Mouse (Mus musculus): ENCODE measurements around the gene Loxl3. TPM values are rescaled to one million over a fixed set of nuclear protein-coding genes. Genes with fewer than 3 reads are reported as not detected.

Loxl3 gene
- not detected for polyA plus RNA-seq (2017; shearing (Covaris generic))

DNA sequence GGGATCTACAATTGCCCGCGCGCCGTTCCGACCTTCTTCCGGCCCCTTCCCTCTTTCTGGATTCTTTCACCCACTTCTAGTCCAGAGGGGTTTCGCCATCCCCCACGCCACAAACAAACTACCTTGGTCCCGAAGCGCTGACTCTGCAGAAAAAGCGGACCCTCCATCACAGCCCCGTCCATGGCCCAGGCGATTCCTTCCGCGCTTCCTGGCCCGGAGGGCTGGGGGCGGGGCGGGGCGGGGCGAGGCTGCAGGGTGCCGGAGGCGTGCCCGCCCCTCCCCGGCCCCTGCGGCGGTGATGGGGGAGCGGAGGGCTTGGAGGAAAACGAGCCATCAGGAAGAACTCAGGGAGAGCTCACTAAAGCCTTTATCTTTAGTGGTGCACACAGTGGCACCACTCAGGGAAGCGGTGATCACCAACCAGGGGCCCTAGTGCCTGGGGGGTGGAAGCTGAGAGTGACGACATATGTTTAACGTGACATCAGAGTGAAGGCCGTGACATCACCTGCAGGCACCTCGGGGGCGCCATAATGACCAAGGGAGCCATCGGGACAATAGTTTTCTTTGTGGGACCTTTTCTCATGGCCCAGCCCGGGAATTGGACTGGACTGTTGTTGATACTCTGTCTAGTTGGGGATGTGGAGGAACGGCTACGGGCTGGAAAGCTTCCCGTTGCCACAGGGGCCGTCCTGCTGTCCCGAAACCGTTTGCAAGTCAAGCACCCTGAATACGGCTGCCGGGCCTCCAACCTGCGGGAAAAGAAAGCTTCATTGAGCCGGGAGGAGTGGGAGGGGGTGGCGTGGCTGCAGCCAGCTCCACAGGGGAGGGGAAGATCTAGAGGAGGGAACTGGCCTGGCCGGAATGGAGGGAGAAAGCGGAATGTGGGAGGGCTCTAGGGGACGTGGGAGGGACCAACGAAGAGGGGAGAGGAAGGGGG lies at the start of gene Loxl3, which contains the start of gene Dok1:
Gene Loxl3 (plus strand): TSS at position 925 of the 937 bp plus-strand sequence.
Gene Dok1 (minus strand): TSS at position 223 of the 937 bp plus-strand sequence.

DNA sequence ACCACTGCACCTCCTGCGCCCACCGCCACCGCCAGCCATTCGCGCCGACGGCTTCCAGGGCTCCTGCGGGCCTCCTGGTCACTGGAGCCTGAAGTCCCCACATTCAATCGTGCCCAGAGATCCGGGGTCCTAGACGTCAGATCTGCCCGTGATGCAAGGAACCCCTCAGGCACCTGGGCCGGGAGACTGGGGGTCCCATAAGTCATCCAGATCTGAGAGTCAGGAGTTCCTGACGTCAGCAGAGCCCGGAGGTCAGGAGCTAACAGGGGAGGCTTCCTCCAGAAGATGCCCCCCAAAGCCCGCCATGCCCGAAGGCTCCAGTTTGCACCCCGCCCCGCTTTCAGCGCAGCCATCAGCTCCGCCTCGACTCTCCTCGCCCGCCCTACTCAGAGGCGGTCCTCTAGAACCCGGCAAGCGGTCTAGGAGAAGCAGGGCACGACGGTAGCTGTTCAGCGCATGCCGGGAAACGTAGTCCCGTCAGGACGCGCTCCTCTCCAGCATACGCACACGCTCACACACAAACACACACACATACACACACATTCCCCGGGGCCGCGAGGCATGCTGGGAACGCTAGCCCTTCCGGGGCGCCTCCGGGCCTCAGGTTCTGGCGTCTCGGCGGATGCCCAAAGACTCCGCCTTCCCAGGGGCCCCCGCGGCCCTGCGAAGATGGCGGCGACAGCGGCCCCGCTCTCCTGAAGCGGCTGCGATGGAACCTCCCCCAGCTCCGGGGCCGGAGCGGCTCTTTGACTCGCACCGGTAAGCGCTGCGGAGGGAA lies 20.3 kb downstream of the Loxl3 start, which contains the start of gene Aup1:
Gene Aup1 (plus strand): TSS at position 448 of the 778 bp plus-strand sequence.

GRCm38 (mm10) chr6:83054871-83055431 lies 21.0 kb downstream of the Loxl3 start, which contains the start of gene Htra2:
Gene Htra2, minus strand, starts transcription at chr6:83055273.

DNA sequence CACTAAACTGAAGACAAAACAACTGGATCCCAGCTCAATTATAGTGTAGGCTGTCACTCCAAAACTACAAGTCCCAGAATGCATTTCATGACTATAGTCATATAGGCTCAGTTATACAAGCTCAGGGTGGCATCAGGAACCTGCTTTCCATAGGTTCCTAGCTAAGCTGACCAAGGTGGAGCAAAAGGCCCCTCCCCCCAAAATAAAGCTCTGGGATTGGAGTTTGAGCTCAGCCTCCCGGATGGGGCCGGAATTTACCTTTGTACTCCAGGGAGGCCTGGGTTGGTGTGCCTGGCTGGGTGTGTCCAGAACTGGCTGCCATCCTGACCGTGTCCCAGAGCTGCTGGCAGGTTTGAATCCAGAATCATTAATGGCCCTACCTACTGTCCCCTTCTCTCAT lies 23.8 kb downstream of the Loxl3 start, which contains the start of gene Dqx1:
Gene Dqx1 (plus strand): TSS at position 55 of the 400 bp plus-strand sequence.

DNA sequence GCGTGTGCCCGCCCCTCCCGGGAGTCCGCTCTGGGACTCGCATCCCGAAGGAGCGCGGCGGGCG lies 36.1 kb downstream of the Loxl3 start, which contains the start of gene Tlx2:
Gene Tlx2 (minus strand): TSS at position 47 of the 64 bp plus-strand sequence.

DNA sequence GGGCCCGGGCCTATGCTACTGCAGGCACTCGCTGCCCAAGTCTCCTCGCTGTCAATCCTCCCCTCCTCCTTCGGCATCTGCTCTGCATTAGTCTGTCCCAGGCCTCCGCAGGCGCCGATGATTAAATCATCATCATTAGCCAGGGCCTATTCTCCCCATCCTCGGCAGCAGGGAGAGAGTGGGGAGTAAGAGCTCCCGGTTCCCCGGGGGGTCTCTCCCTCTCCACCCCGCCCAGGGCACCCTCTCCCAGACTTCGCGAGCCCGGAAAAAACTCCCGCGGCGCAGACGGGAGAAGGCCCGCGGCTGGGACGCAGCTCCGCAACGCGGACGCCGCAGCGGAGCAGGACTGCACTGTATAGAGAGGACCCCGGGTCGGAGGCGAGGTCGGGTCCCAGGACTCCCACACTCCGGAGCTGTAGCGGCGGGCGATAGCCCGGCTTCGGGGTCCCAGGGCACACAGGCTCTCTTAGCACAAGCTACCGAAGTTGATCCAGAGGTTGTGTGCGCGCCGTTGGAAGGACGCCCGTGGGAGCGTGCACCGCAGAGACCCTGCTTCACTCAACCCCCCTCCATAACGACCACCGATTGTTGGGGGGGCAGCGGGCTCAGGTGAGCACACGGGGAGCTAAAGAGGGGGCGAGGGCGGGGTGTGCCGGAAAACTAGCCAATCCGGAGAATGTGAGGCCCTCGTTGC lies 43.8 kb downstream of the Loxl3 start, which contains the start of gene Pcgf1:
Gene Pcgf1 (plus strand): TSS at position 240 of the 694 bp plus-strand sequence.

DNA sequence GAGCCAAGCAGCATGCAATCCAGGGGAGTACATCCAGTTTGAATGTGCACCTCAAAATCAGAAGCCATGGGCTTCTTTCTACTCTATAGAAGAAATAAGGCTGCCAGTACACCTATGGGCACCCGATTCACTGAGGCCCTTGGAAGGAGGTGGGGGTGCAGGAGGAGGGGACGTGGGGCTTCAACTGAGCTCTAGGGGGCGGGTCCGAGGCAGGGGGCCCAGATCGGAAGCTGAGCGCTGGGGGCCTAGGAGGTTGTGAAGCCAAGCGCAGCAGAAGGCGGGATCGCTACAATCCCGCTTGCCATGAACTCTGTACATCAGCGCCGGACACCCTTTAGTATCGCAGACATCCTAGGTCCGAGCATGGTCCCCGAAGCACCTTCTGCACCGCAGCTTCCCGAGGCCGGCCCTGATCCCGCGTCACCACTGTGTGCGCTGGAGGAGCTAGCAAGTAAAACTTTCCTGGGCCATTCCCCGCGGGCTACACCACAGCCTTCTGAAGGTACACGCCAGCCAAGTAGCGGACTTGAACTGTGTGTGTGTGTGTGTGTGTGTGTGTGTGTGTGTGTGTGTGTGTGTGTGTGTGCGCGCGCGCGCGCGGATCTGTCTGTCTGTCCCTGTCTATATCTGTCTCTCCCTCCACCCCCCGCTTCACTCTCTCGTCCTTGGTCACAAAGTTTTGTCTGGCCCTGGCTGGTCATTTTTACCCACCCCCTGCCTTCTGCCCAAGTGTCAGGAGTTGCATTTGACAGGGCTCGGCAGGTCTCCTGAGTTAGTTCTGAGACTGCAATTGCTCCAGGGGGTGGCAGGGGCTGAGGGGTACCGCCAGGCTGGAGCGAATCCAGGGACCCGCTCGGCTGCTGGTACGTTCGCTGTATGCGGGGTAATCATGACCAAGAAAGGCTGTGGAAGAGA lies 52.4 kb downstream of the Loxl3 start, which contains the start of gene Lbx2:
Gene Lbx2 (plus strand): TSS at position 247 of the 915 bp plus-strand sequence.

GRCm38 (mm10) chr6:83101316-83101687 lies 67.3 kb downstream of the Loxl3 start, which contains the start of the genes Ccdc142 and Gm42688:
Gene Ccdc142, plus strand, starts transcription at chr6:83101601.
Gene Gm42688, plus strand, starts transcription at chr6:83101617.

Other genes starting within 250 kb of the Loxl3 start
- gene Sema4f, start 94.4 kb upstream of the Loxl3 start, polyA plus RNA-seq (2017; shearing (Covaris generic)), result 14.4 TPM
- gene M1ap, start 87.3 kb upstream of the Loxl3 start, polyA plus RNA-seq (2017; shearing (Covaris generic)), result not detected
- gene Dok1, start 702 bp upstream of the Loxl3 start, polyA plus RNA-seq (2017; shearing (Covaris generic)), result 13.9 TPM
- gene Aup1, start 20.3 kb downstream of the Loxl3 start, polyA plus RNA-seq (2017; shearing (Covaris generic)), result 408 TPM
- gene Htra2, start 21.1 kb downstream of the Loxl3 start, polyA plus RNA-seq (2017; shearing (Covaris generic)), result 38.1 TPM
- gene Dqx1, start 23.7 kb downstream of the Loxl3 start, polyA plus RNA-seq (2017; shearing (Covaris generic)), result 2.7 TPM
- not detected for gene Tlx2, start 36.1 kb downstream of the Loxl3 start, polyA plus RNA-seq (2017; shearing (Covaris generic))
- gene Pcgf1, start 43.7 kb downstream of the Loxl3 start, polyA plus RNA-seq (2017; shearing (Covaris generic)), result 25.5 TPM
- gene Lbx2, start 52.2 kb downstream of the Loxl3 start, polyA plus RNA-seq (2017; shearing (Covaris generic)), result not detected
- 2.9 TPM for gene Ccdc142, start 67.4 kb downstream of the Loxl3 start, polyA plus RNA-seq (2017; shearing (Covaris generic))
- gene Gm42688, start 67.4 kb downstream of the Loxl3 start, polyA plus RNA-seq (2017; shearing (Covaris generic)), result 7.2 TPM
- gene Mrpl53, start 74.9 kb downstream of the Loxl3 start, polyA plus RNA-seq (2017; shearing (Covaris generic)), result 29.6 TPM
- gene Mogs, start 81.3 kb downstream of the Loxl3 start, polyA plus RNA-seq (2017; shearing (Covaris generic)), result 71.4 TPM
- gene Wbp1, start 87.4 kb downstream of the Loxl3 start, polyA plus RNA-seq (2017; shearing (Covaris generic)), result 58.8 TPM
- gene Ino80b, start 91.3 kb downstream of the Loxl3 start, polyA plus RNA-seq (2017; shearing (Covaris generic)), result 26.6 TPM
- gene Rtkn, start 101.3 kb downstream of the Loxl3 start, polyA plus RNA-seq (2017; shearing (Covaris generic)), result 0.77 TPM
- 0.62 TPM for gene Wdr54, start 122.2 kb downstream of the Loxl3 start, polyA plus RNA-seq (2017; shearing (Covaris generic))
- gene 1700003E16Rik, start 122.2 kb downstream of the Loxl3 start, polyA plus RNA-seq (2017; shearing (Covaris generic)), result not detected
- 60.1 TPM for gene Dctn1, start 131.7 kb downstream of the Loxl3 start, polyA plus RNA-seq (2017; shearing (Covaris generic))
- gene Slc4a5, start 185.7 kb downstream of the Loxl3 start, polyA plus RNA-seq (2017; shearing (Covaris generic)), result 0.81 TPM

Measured in effector memory CD4-positive, alpha-beta T cell, adult 5 months (primary cell).